Mouse (Mus musculus): ENCODE measurements around the gene Tbl2.

The Tbl2 gene

DNA sequence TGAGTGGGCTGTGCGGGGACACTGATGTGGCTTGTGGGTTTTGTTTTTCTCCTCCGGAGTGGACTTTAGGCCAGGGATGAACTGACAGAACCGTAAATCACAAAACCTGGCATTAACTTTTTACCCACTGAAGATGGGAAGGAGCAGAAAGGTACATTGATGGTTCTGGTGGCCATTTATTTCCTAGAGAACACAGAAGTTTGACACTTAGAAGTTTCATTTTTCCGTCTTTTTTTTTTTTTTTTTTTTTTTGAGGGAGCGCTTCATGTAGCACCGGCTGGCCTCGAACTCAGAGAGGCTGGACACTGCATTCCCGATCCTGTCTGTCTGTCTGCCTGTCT lies 38.7 kb downstream of the Tbl2 start:
- CTCF ChIA-PET = interaction anchor here in 1 of 4 experiments (1.4 kb wide), 1 partner anchor 20 kb away, joined by 3 read pairs; no protein-coding TSS in a partner anchor
- POLR2A ChIA-PET = interaction anchor here in 2 of 4 experiments (0.7 to 2.3 kb wide), 6 partner anchors 13 to 39 kb away, joined by 3 to 30 read pairs (median 4); partner anchors contain the start of gene Tbl2 (in 1 of the 2)

DNA sequence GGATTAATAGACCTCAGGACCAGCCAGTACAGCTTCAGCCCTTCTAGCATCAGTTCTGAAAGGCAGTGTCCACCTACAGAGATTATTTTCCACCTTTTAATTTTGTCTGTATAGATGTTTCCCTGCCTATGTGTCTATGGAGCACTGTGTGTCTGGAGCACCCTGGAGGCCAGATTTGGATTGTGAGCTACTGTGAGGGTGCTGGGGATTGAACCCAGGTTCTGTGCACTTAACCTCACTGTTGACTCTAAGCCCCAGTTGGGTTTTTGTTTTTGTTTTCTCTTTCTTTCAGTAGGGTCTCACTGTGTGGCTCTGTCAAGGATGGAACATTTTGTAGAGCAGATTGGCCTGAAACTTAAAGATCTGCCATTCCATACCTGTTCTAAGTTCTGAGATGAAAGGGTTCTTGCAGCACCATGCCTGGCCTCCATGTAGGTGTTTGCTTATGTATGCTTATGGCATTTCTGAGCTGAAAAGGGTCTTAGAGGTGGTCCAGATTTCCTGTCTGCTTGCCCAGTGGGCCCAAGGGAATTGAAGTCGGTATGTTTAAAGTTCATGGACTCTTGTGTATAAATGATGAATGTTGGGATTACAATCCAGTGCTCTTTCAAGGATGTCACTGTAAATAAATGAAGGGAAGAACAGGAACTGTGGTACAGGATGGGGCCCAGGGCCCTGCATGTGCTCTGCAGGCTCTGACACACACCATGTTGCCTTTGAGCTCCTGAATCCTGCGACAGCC lies 40.0 kb downstream of the Tbl2 start:
- ChIA-PET CTCF (interaction anchor here in 1 of 4 experiments (0.9 to 1.5 kb wide), 3 partner anchors 55 to 282 kb away, joined by 4 to 6 read pairs (median 5); no protein-coding TSS in a partner anchor), POLR2A (interaction anchor here in 3 of 4 experiments (0.6 to 2.8 kb wide), 12 partner anchors 8 to 147 kb away, joined by 3 to 13 read pairs (median 4); no protein-coding TSS in a partner anchor)

DNA sequence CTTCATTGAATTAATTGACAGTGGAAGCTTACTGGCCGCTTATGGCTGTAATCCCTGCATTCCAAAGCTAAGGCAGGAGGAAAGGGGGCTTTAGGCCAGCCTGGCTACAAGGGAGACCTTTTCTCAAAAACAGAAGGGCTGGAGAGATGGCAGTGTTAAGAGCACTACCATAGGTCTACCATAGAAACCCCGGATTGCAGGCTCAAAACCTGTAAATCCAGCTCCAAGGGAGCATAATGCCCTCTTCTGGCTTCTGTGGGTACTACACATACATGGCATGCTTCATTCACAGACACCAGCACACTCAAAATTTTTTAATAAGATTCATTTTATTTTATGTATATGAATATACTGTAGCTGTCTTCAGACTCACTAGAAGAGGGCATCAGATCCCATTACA lies 42.2 kb downstream of the Tbl2 start:
- ChIA-PET CTCF (interaction anchor here (0.6 to 1.6 kb wide), 29 partner anchors 9 to 285 kb away, joined by 3 to 8 read pairs (median 4); partner anchors contain the start of gene Tbl2 (in 1 of the 4)), POLR2A (interaction anchor here in 3 of 4 experiments (0.6 to 2.8 kb wide), 28 partner anchors 9 to 183 kb away, joined by 3 to 13 read pairs (median 4); partner anchors contain the start of genes Abhd11 (in 2 of the 3), Tbl2 (in 2 of the 3) and Stx1a (in 1 of the 3))

DNA sequence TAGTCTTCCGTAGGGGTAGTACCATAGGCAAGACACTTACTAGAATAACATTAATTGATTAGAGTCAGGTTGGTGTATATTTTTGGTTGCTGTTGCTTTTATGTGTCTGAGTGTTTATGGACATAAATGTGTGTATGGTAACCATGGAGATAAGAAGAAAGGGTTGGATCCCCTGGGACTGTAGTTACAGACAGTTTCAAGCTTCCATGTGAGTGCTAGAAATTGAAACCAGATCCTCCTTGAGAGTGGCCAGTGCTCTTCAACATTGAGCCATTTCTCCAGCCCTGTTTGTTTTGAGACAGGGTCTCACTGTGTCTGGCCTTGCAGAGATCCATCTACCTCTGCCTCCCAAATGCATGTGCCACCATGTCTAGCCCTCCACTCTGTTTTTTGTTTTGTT lies 43.0 kb downstream of the Tbl2 start:
- ChIA-PET CTCF (interaction anchor here in 2 of 4 experiments (0.6 to 1.3 kb wide), 4 partner anchors 36 to 74 kb away, joined by 3 to 6 read pairs (median 4); partner anchors contain the start of gene Tbl2 (in 1 of the 2)), POLR2A (interaction anchor here in 2 of 4 experiments (0.5 to 2.8 kb wide), 11 partner anchors 8 to 169 kb away, joined by 3 to 13 read pairs (median 4); partner anchors contain the start of genes Stx1a (in 1 of the 2) and Tbl2 (in 1 of the 2))

DNA sequence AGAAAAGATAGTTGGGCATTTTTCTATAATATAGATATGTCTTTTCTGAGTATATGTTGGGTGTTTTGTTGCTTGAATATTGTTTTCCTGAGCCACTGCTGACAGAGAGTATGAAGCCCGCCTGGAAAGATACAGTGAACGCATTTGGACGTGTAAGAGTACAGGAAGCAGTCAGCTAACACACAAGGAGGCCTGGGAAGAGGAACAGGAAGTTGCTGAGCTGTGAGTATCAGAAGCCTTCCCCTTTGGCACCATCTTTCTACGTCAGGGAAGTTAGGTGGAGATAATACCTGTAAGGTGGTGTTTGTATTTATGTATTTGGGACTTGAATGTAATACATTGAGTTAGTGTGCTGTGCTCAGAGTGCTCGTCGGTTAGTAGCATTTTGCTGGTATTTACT lies 46.9 kb downstream of the Tbl2 start:
- POLR2A ChIA-PET = interaction anchor here in 2 of 4 experiments (0.7 to 2.3 kb wide), 8 partner anchors 10 to 42 kb away, joined by 3 to 7 read pairs (median 4); no protein-coding TSS in a partner anchor

DNA sequence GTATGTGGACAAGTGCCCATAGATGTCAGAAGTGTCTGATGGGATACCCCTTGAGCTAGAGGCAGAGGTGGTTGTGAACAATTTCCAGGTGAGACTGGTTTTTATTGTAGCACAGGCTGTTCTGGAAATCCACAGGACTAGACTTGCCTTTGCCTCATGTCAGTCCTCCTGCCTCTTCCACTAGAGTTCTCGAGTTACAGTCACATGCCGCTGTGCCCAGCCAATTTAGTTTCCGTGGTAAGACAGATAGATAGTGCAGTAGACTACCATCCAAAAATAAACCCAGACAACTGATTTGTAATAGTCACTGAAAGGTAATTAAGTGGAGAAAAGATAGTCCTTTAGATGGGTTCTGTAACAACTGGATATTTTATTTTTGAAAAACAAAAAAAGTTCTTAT lies 53.3 kb downstream of the Tbl2 start:
- CTCF ChIA-PET = no interaction called here
- POLR2A ChIA-PET = interaction anchor here in 1 of 4 experiments (0.6 to 1.3 kb wide), 3 partner anchors 10 to 18 kb away, joined by 3 to 4 read pairs (median 4); no protein-coding TSS in a partner anchor

More for the DNA sequence above, 46.9 kb downstream of the Tbl2 start:
- CTCF ChIA-PET = interaction anchor here in 1 of 4 experiments (0.9 to 1.6 kb wide), 2 partner anchors 10 to 40 kb away, joined by 3 to 4 read pairs; no protein-coding TSS in a partner anchor

DNA sequence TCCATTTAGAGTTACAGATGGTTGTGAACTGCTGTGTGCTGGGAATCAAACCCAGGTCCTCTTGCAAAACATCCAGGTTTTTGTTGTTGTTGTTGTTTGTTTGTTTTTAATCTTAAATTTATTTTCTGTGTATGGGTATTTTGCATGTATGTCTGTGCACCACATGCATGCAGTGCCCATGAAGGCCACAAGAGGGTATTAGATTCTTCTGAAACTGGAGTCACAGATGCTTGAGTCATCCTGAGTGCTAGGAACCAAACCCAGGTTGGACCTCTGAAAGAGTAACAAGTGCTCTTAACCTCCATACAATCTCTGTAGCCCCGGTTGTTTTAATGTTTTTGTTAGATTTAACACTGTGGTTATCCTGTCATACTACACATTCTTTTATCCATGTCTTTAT lies 58.7 kb downstream of the Tbl2 start:
- POLR2A ChIA-PET = interaction anchor here in 2 of 4 experiments (0.6 to 2.4 kb wide), 6 partner anchors 10 to 41 kb away, joined by 3 to 11 read pairs (median 4); no protein-coding TSS in a partner anchor
- CTCF ChIA-PET = interaction anchor here in 1 of 4 experiments (1.6 to 2.1 kb wide), 2 partner anchors 9 to 17 kb away, joined by 3 to 6 read pairs; no protein-coding TSS in a partner anchor
